Mouse (Mus musculus) CH12.LX (cell line): ENCODE measurements around the gene Cacna2d4. TPM values are rescaled to one million over a fixed set of nuclear protein-coding genes. Genes with fewer than 3 reads are reported as not detected.

Experiments used
- DNase-seq: peaks from one replicate; pipeline ENCODE4 v3.0.0-alpha.2; 2013; ENCODE audit errors: extremely low read depth
- H3K27ac ChIP-seq: 2 replicates; pipeline ENCODE4 v1.5.1; 2012; ENCODE audit warnings: low read depth, mild to moderate bottlenecking, control low read depth, moderate library complexity; ENCODE audit not compliant: insufficient read depth
- H3K27me3 ChIP-seq: replicated peaks from 2 replicates; pipeline ENCODE3; 2012; ENCODE audit warnings: inconsistent platforms
- H3K36me3 ChIP-seq, 2 experiments: replicated peaks in 1 of 2; 2 replicates each; pipeline versions ENCODE3 to v1.6.1; 2012; ENCODE audit warnings: inconsistent platforms in 1 of 2, low read length in 1 of 2, mild to moderate bottlenecking in 1 of 2, mixed read lengths in 1 of 2, moderate library complexity in 1 of 2; ENCODE audit not compliant: control insufficient read depth in 1 of 2, insufficient read depth in 1 of 2
- H3K4me1 ChIP-seq, 2 experiments: 2 replicates each; pipeline ENCODE4 v1.6.1; 2012; ENCODE audit warnings: inconsistent platforms in 1 of 2, moderate library complexity in 1 of 2; ENCODE audit not compliant: insufficient read depth in 2 of 2, control insufficient read depth in 1 of 2
- H3K4me2 ChIP-seq: 2 replicates; pipeline ENCODE4 v1.6.1; 2012; ENCODE audit warnings: low read depth, mild to moderate bottlenecking, control low read depth; ENCODE audit not compliant: poor library complexity, insufficient read depth, severe bottlenecking
- H3K4me3 ChIP-seq, 3 experiments: fragments of 150-350 bp in 1 of 3; sonication (generic) in 1 of 3; replicated peaks in 1 of 3; 2 replicates each; pipeline versions ENCODE3 to v1.5.1; 2011 to 2012; ENCODE audit warnings: low read depth in 2 of 3, low read length in 2 of 3, mild to moderate bottlenecking in 2 of 3, moderate library complexity in 2 of 3, control low read depth in 1 of 3, improper control_type of control experiment in 1 of 3, inconsistent platforms in 1 of 3, mixed read lengths in 1 of 3; ENCODE audit not compliant: poor library complexity in 1 of 3
- H3K79me2 ChIP-seq: replicated peaks from 2 replicates; pipeline ENCODE4 v1.6.1; 2012; ENCODE audit warnings: mild to moderate bottlenecking, moderate library complexity; ENCODE audit not compliant: control insufficient read depth, poor library complexity, insufficient read depth, severe bottlenecking; ENCODE audit errors: extremely low read depth
- H3K9ac ChIP-seq: 2 replicates; pipeline ENCODE4 v1.6.1; 2012; ENCODE audit warnings: low read depth, mild to moderate bottlenecking, control low read depth, moderate library complexity; ENCODE audit not compliant: insufficient read depth
- H3K9me3 ChIP-seq: replicated peaks from 2 replicates; pipeline ENCODE3; 2012; ENCODE audit warnings: low read length, inconsistent platforms, mixed read lengths
- EP300 ChIP-seq: IDR thresholded peaks from 2 replicates; pipeline ENCODE4 v1.6.1; 2011; ENCODE audit warnings: low read length, improper control_type of control experiment
- ETS1 ChIP-seq: conservative IDR thresholded peaks from 2 replicates; pipeline ENCODE4 v1.6.1; 2012; ENCODE audit warnings: low read depth, mild to moderate bottlenecking, inconsistent platforms, low read length, improper control_type of control experiment, moderate library complexity
- GABPA ChIP-seq: IDR thresholded peaks from 2 replicates; pipeline ENCODE4 v1.6.1; 2012; ENCODE audit warnings: low read depth, low read length, improper control_type of control experiment, inconsistent platforms; ENCODE audit not compliant: insufficient replicate concordance
- HCFC1 ChIP-seq: IDR thresholded peaks from 2 replicates; pipeline ENCODE4 v1.6.1; 2012; ENCODE audit warnings: low read depth, mild to moderate bottlenecking, inconsistent platforms, low read length, improper control_type of control experiment
- IRF4 ChIP-seq: IDR thresholded peaks from 2 replicates; pipeline ENCODE4 v1.6.1; 2014; ENCODE audit warnings: low read depth, mild to moderate bottlenecking, inconsistent platforms, low read length, improper control_type of control experiment
- JUN ChIP-seq: IDR thresholded peaks from 2 replicates; pipeline ENCODE4 v1.6.1; 2011; ENCODE audit warnings: low read depth, mild to moderate bottlenecking, low read length, improper control_type of control experiment, moderate library complexity; ENCODE audit not compliant: insufficient read depth
- KAT2A ChIP-seq: IDR thresholded peaks from 2 replicates; pipeline ENCODE4 v1.6.1; 2012; ENCODE audit warnings: low read length, improper control_type of control experiment, inconsistent platforms; ENCODE audit not compliant: insufficient replicate concordance
- MAX ChIP-seq: IDR thresholded peaks from 2 replicates; pipeline ENCODE4 v1.6.1; 2011; ENCODE audit warnings: low read length, improper control_type of control experiment
- MYC ChIP-seq: IDR thresholded peaks from 2 replicates; pipeline ENCODE4 v1.6.1; 2011; ENCODE audit warnings: low read depth, mild to moderate bottlenecking, improper control_type of control experiment, low read length
- NELFE ChIP-seq: IDR thresholded peaks from 2 replicates; pipeline ENCODE4 v1.6.1; 2011; ENCODE audit warnings: low read depth, low read length, improper control_type of control experiment
- POLR2A ChIP-seq: IDR thresholded peaks from 2 replicates; pipeline ENCODE4 v1.6.1; 2011; ENCODE audit warnings: low read depth, mild to moderate bottlenecking, improper control_type of control experiment, low read length
- POLR2AphosphoS2 ChIP-seq: IDR thresholded peaks from 2 replicates; pipeline ENCODE4 v1.6.1; 2011; ENCODE audit warnings: low read depth, low read length, improper control_type of control experiment
- SMC3 ChIP-seq: IDR thresholded peaks from 2 replicates; pipeline ENCODE4 v1.6.1; 2011; ENCODE audit warnings: low read depth, low read length, improper control_type of control experiment
- TCF12 ChIP-seq: IDR thresholded peaks from 2 replicates; pipeline ENCODE4 v1.6.1; 2014; ENCODE audit warnings: low read depth, mild to moderate bottlenecking, inconsistent platforms, low read length, improper control_type of control experiment
- UBTF ChIP-seq: IDR thresholded peaks from 2 replicates; pipeline ENCODE4 v1.6.1; 2012; ENCODE audit warnings: low read depth, mild to moderate bottlenecking, inconsistent platforms, low read length, improper control_type of control experiment, moderate library complexity
- USF2 ChIP-seq: conservative IDR thresholded peaks from 2 replicates; pipeline ENCODE4 v1.6.1; 2011; ENCODE audit warnings: low read depth, low read length, improper control_type of control experiment
- ZC3H11A ChIP-seq: IDR thresholded peaks from 2 replicates; pipeline ENCODE4 v1.6.1; 2012; ENCODE audit warnings: low read depth, mild to moderate bottlenecking, inconsistent platforms, low read length, improper control_type of control experiment
- ZMIZ1 ChIP-seq: IDR thresholded peaks from 2 replicates; pipeline ENCODE4 v1.6.1; 2012; ENCODE audit warnings: low read depth, mild to moderate bottlenecking, inconsistent platforms, low read length, improper control_type of control experiment
- ZNF384 ChIP-seq: IDR thresholded peaks from 2 replicates; pipeline ENCODE4 v1.6.1; 2012; ENCODE audit warnings: low read depth, low read length, improper control_type of control experiment, inconsistent platforms
- dilution Hi-C: fragments of 300-500 bp; cut with MboI; formaldehyde crosslinking; loops from 2 replicates; pipeline ENCODE4 v1.14.3; 2020; ENCODE audit warnings: low sequenced_read_pairs; ENCODE audit not compliant: extremely low pct_unique_long_range_greater_than_20kb, extremely low pct_ligation_motif_present
- in situ Hi-C: fragments of 300-500 bp; cut with MboI; formaldehyde crosslinking; loops from 3 replicates; pipeline ENCODE4 v1.14.3; 2019; ENCODE audit warnings: low sequenced_read_pairs, low pct_ligation_motif_present, low pct_unique_long_range_greater_than_20kb, mixed read lengths
- polyA plus RNA-seq: library from polyadenylated mRNA; unstranded; fragments of >175 nt; gene quantifications from 2 replicates; pipeline ENCODE4 v1.2.1, GENCODE M21; 2012; ENCODE audit warnings: low read depth; ENCODE audit not compliant: insufficient read length
- total RNA-seq, 2 experiments: library from RNA; depleted of rRNA; stranded (reverse); fragments of 300-350 nt in 1 of 2; fragments of >200 nt in 1 of 2; gene quantifications; 2 replicates each; pipeline ENCODE4 v1.2.3; 2012 to 2014

Cacna2d4 gene
- total and polyA plus RNA-seq, 3 experiments, result 0.08 to 0.64 (median 0.44) TPM

- in situ Hi-C loops, result loop anchor here (25.0 kb wide), 1 partner anchor 724 kb away; no protein-coding TSS in a partner anchor
- Histone ChIP-seq H3K4me2 (no peak overlapping the region), H3K9ac (no peak overlapping the region)
- TF ChIP-seq MYC (no peak), HCFC1 (no peak), KAT2A (no peak), ETS1 (no peak), MAX (no peak), ZNF384 (no peak), EP300 (no peak), JUN (no peak), NELFE (no peak), POLR2AphosphoS2 (no peak), IRF4 (no peak), TCF12 (no peak), GABPA (no peak), SMC3 (no peak), POLR2A (no peak)
- TF ChIP-seq, all 38 proteins: peak for 0
- H3K4me1 ChIP-seq, result peaks cover 2 to 21% of the 10 kb centered on the region in 2 experiments; a peak in 3 of 4 replicates
- no peak overlapping the region for H3K27ac ChIP-seq
- peak; percentile 16 for DNase-seq
- peaks cover 17% of the 10 kb centered on the region for H3K27me3 ChIP-seq
- dilution Hi-C loops, result no loop called here
- peak overlapping the region in 2 of 3 experiments; percentile 13 to 30 for H3K4me3 ChIP-seq
- no peaks in the 10 kb centered on the region for H3K9me3 ChIP-seq
- no peaks in the 10 kb centered on the region for H3K36me3 ChIP-seq
- no peaks in the 10 kb centered on the region for H3K79me2 ChIP-seq
These were observed 99.8 kb downstream of the Cacna2d4 start for GRCm38 (mm10) chr6:119336124-119336523.

GRCm38 (mm10) chr6:119337287-119337686 is 101.0 kb downstream of the Cacna2d4 start:
- peaks cover 9% of the 10 kb centered on the region for H3K27me3 ChIP-seq
- TF ChIP-seq ZMIZ1 (no peak), KAT2A (no peak), ZC3H11A (no peak), UBTF (no peak), USF2 (no peak), ZNF384 (no peak)
- no peak overlapping the region for H3K27ac ChIP-seq
- no peak overlapping the region for H3K4me2 ChIP-seq
- in situ Hi-C loops (loop anchor here (25.0 kb wide), 1 partner anchor 725 kb away; no protein-coding TSS in a partner anchor), dilution Hi-C loops (no loop called here)
- DNase-seq, result no peak
- H3K4me1 ChIP-seq, result peaks cover 2 to 21% of the 10 kb centered on the region in 2 experiments; a peak in 3 of 4 replicates
- H3K79me2 ChIP-seq, result no peaks in the 10 kb centered on the region
- no peaks in the 10 kb centered on the region for H3K36me3 ChIP-seq
- no peaks in the 10 kb centered on the region for H3K9me3 ChIP-seq
- no peak overlapping the region for H3K4me3 ChIP-seq
- H3K9ac ChIP-seq, result no peak overlapping the region
